Mouse (Mus musculus) ES-E14 (cell line): ENCODE measurements around the gene Pigh. TPM values are rescaled to one million over a fixed set of nuclear protein-coding genes. Genes with fewer than 3 reads are reported as not detected.

Experiments used
- DNase-seq: peaks from one replicate; pipeline ENCODE4 v3.0.0-alpha.2; 2013; ENCODE audit warnings: low read depth, low spot score
- H3K27ac ChIP-seq: 2 replicates; pipeline ENCODE4 v1.5.1; 2012; ENCODE audit warnings: low read depth, mild to moderate bottlenecking, low read length, moderate library complexity, mixed read lengths; ENCODE audit not compliant: poor library complexity, insufficient read depth, severe bottlenecking
- H3K36me3 ChIP-seq: 2 replicates; pipeline ENCODE4 v1.6.1; 2012; ENCODE audit warnings: mild to moderate bottlenecking, low read length, moderate library complexity, mixed read lengths; ENCODE audit not compliant: control insufficient read depth, poor library complexity, insufficient read depth, severe bottlenecking
- H3K4me1 ChIP-seq, 2 experiments: fragments of 150-350 bp in 1 of 2; sonication (generic) in 1 of 2; 2 replicates each; pipeline ENCODE4 v1.6.1; 2012; ENCODE audit warnings: low read length in 2 of 2, mild to moderate bottlenecking in 1 of 2, mixed read lengths in 1 of 2; ENCODE audit not compliant: control insufficient read depth in 2 of 2, insufficient read depth in 2 of 2, poor library complexity in 1 of 2
- H3K4me3 ChIP-seq, 2 experiments: fragments of 150-350 bp in 1 of 2; sonication (generic) in 1 of 2; 2 replicates each; pipeline ENCODE4 v1.5.1; 2012; ENCODE audit warnings: low read length in 2 of 2, low read depth in 1 of 2, mild to moderate bottlenecking in 1 of 2, mixed read lengths in 1 of 2; ENCODE audit not compliant: insufficient read depth in 1 of 2, poor library complexity in 1 of 2, severe bottlenecking in 1 of 2
- H3K9ac ChIP-seq: 2 replicates; pipeline ENCODE4 v1.6.1; 2012; ENCODE audit warnings: low read depth, mild to moderate bottlenecking, low read length, mixed read lengths; ENCODE audit not compliant: poor library complexity, insufficient read depth, severe bottlenecking
- H3K9me3 ChIP-seq: fragments of 150-350 bp; sonication (generic); 2 replicates; pipeline ENCODE4 v1.6.1; 2012; ENCODE audit warnings: low read depth, mild to moderate bottlenecking, low read length; ENCODE audit not compliant: control insufficient read depth, insufficient read depth
- CHD2 ChIP-seq: IDR thresholded peaks from 2 replicates; pipeline ENCODE4 v1.6.1; 2014; ENCODE audit warnings: mild to moderate bottlenecking, low read depth, low read length, inconsistent platforms
- HCFC1 ChIP-seq: IDR thresholded peaks from 2 replicates; pipeline ENCODE4 v1.6.1; 2012; ENCODE audit warnings: low read length, inconsistent platforms, borderline replicate concordance; ENCODE audit not compliant: insufficient read depth
- MAFK ChIP-seq: IDR thresholded peaks from 2 replicates; pipeline ENCODE4 v1.6.1; 2014; ENCODE audit warnings: mild to moderate bottlenecking, low read depth, low read length, inconsistent platforms; ENCODE audit not compliant: insufficient read depth
- ZC3H11A ChIP-seq: IDR thresholded peaks from 2 replicates; pipeline ENCODE4 v1.6.1; 2012; ENCODE audit warnings: low read depth, mild to moderate bottlenecking, inconsistent platforms, low read length, borderline replicate concordance
- ZNF384 ChIP-seq: IDR thresholded peaks from 2 replicates; pipeline ENCODE4 v1.6.1; 2012; ENCODE audit warnings: low read depth, low read length, inconsistent platforms
- in situ Hi-C, 2 experiments: fragments of 600-800 bp; cut with MboI; formaldehyde crosslinking; loops; one replicate each; pipeline ENCODE4 v1.15.1; 2025; ENCODE audit warnings: low sequenced_read_pairs in 2 of 2, inconsistent platforms in 1 of 2; ENCODE audit not compliant: unreplicated experiment in 2 of 2
- total RNA-seq: library from RNA; depleted of rRNA; stranded (reverse); fragments of 300-350 nt; gene quantifications from 2 replicates; pipeline ENCODE4 v1.2.3, GENCODE M21; 2012

Pigh gene
- total RNA-seq, 1 experiment = 17.0 TPM

DNA sequence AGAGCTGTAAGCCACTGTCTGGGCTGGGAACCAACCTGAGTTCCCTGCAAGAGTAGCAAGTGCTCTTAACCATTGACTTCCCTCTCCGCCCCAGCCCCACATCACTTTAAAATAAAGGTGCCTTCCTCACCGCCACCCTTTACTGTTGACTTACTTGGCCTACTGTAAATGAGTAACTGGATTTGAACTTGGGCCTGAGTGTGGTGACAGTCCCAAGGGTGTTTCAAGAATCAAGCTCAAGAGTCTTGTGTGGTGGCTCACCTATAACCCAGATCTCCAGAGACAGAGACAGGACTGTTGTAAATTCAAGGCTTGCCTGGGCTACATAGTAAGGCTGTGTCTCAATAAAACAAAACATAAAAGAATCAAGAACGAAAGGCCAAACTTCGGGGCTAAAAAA, 29.5 kb upstream of the Pigh start:
- no peak for DNase-seq
- H3K9me3 ChIP-seq = peaks cover 8% of the 10 kb centered on the region
- in situ Hi-C loops = loop anchor here in 1 of 2 experiments (25.0 kb wide), 1 partner anchor 1082 kb away; no protein-coding TSS in a partner anchor
- H3K27ac ChIP-seq = no peak overlapping the region
- no peaks in the 10 kb centered on the region for H3K36me3 ChIP-seq
- H3K9ac ChIP-seq = no peak overlapping the region
- H3K4me3 ChIP-seq = no peak overlapping the region
- no peak for TF ChIP-seq HCFC1
- no peak for TF ChIP-seq ZC3H11A
- no peak for TF ChIP-seq ZNF384
- no peak for TF ChIP-seq MAFK
- no peak for TF ChIP-seq CHD2
- no peaks in the 10 kb centered on the region for H3K4me1 ChIP-seq

DNA sequence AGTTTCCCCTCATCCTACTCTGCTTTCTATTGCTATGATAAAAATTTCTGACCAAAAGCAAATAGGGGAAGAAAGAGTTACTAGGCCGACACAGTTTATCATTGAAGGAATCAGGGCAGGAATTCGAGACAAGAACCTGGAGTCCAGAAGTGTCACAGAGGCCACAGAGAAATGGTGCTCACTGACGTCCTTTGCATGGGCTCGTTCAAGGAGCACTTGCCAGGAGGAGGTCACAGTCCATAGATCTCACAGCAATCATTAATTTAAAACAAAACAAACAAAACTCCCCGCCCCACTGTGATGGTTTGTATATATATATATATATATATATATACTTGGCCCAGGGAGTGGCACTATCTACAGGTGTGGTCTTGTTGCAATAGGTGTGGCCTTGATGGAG, 15.9 kb upstream of the Pigh start:
- TF ChIP-seq HCFC1 (no peak), MAFK (no peak), ZC3H11A (no peak), CHD2 (no peak), ZNF384 (no peak)
- in situ Hi-C loops = loop anchor here in 1 of 2 experiments (25.0 kb wide), 1 partner anchor 1068 kb away; no protein-coding TSS in a partner anchor
- Histone ChIP-seq H3K9ac (no peak overlapping the region), H3K9me3 (no peaks in the 10 kb centered on the region; the same call in 1 of the 2 replicates), H3K4me1 (no peaks in the 10 kb centered on the region), H3K4me3 (no peak overlapping the region), H3K27ac (no peak overlapping the region), H3K36me3 (no peaks in the 10 kb centered on the region)
- no peak for DNase-seq

- no peak for DNase-seq
- Histone ChIP-seq H3K27ac (no peak overlapping the region), H3K4me3 (no peak overlapping the region), H3K4me1 (no peaks in the 10 kb centered on the region), H3K9me3 (no peaks in the 10 kb centered on the region; the same call in 1 of the 2 replicates), H3K36me3 (no peaks in the 10 kb centered on the region), H3K9ac (no peak overlapping the region)
- no peak for TF ChIP-seq ZC3H11A
- TF ChIP-seq HCFC1 = no peak
- no peak for TF ChIP-seq ZNF384
- TF ChIP-seq MAFK = no peak
- no peak for TF ChIP-seq CHD2
- in situ Hi-C loops = loop anchor here in 1 of 2 experiments (25.0 kb wide), 1 partner anchor 1067 kb away; no protein-coding TSS in a partner anchor
Observed at GRCm38 (mm10) chr12:79104544-79104943, 15.1 kb upstream of the Pigh start.

- DNase-seq = no peak
- in situ Hi-C loops = loop anchor here in 1 of 2 experiments (25.0 kb wide), 1 partner anchor 1066 kb away; no protein-coding TSS in a partner anchor
- Histone ChIP-seq H3K9ac (no peak overlapping the region), H3K36me3 (no peaks in the 10 kb centered on the region), H3K27ac (no peak overlapping the region), H3K9me3 (no peaks in the 10 kb centered on the region; the same call in 1 of the 2 replicates), H3K4me3 (no peak overlapping the region), H3K4me1 (no peaks in the 10 kb centered on the region)
- TF ChIP-seq MAFK (no peak), HCFC1 (no peak), ZC3H11A (no peak), ZNF384 (no peak)
Observed at GRCm38 (mm10) chr12:79103773-79104172, 14.3 kb upstream of the Pigh start.

DNA sequence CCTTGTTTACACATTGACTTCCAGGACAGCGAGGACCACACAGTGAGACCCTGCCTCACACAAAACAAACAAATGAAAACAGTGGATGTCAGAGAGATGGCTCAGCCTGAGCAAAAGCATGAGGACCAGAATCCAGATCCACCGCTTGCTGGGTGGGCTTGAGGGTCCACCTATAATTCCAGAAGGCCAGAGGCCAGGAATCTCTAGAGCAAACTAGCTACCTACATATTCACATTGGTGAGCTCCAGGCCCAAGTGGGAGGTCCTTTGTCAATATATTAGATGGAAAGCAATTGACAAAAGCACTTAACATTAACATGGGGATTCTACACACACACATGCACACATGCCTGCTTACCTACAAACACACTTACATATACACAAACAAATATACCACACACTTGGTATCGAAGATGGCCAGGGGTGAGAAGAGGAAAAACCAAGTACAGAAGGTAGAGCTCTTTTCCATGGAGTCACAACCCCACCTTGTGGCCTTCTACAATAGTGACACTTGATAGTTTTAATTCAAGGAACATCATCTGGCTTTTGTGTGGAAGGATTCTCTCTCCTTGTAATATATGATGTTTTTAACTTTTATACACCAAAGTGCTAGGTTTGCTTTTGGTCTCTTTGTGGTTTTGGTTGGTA, 7.8 kb upstream of the Pigh start:
- peak; percentile 40 for DNase-seq
- no peaks in the 10 kb centered on the region for H3K36me3 ChIP-seq
- no peak for TF ChIP-seq HCFC1
- TF ChIP-seq MAFK = no peak
- no peak for TF ChIP-seq CHD2
- TF ChIP-seq ZC3H11A = peak; percentile 95
- no peak for TF ChIP-seq ZNF384
- in situ Hi-C loops = loop anchor here in 1 of 2 experiments (5.0 to 10.0 kb wide), 2 partner anchors 72 to 175 kb away; partner anchors contain the start of gene Plekhh1
- no peak overlapping the region for H3K27ac ChIP-seq
- H3K9me3 ChIP-seq = no peaks in the 10 kb centered on the region
- no peak overlapping the region for H3K4me3 ChIP-seq
- H3K9ac ChIP-seq = no peak overlapping the region
- no peaks in the 10 kb centered on the region for H3K4me1 ChIP-seq
